7 mouse cellular contexts compared by ENCODE assay signal in the genomic region with DNA sequence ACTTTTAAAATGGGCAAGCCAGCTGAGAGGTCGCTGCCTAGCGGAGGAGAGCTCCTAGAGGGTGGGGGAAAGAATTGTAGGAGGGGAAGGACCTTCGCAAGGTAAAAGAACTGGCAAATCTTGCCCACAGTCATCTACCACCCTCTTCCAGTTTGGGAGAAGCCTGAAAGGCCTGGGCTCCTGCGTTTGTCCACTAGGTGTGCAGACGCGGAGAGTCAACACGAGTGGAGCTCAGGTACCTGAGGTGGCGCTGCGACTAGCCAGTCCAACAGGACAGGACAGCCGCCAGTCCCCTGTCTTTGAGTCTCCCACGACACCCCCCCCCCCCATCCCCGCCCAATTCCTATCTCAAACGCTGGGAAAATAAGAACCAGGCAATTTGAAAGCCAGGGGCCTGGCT. TPM values are rescaled to one million over a fixed set of nuclear protein-coding genes. Genes with fewer than 3 reads are reported as not detected.
A peak's percentile ranks its signal among the peaks of the same experiment; 100 is the strongest.
DNase-seq lines count a peak whose midpoint lies in the region; ATAC-seq and TF ChIP-seq lines count a peak whose summit lies in the region.

No protein-coding gene starts in this region.

- H3K9me3 ChIP-seq in embryonic facial prominence, embryonic 12.5 days, result no peaks in the 10 kb centered on the region
- no peaks in the 10 kb centered on the region for H3K9me3 ChIP-seq in kidney, embryonic 15.5 days (replicated peaks)
- no peaks in the 10 kb centered on the region for H3K9me3 ChIP-seq in midbrain, embryonic 12.5 days

- H3K4me1 ChIP-seq in embryonic facial prominence, embryonic 12.5 days, result peaks cover 15% of the 10 kb centered on the region
- peaks cover 29% of the 10 kb centered on the region for H3K4me1 ChIP-seq in kidney, embryonic 15.5 days
- H3K4me1 ChIP-seq in midbrain, embryonic 12.5 days, result peaks cover 36% of the 10 kb centered on the region
- no peaks in the 10 kb centered on the region for H3K4me1 ChIP-seq in thymus, adult 2 months (replicated peaks; ENCODE audit: control insufficient read depth, insufficient read depth, low read length)

- peak; percentile 46 for DNase-seq in ZHBTc4 (ENCODE audit: low read depth, low spot score)
- no peak for DNase-seq in urinary bladder, postnatal 25 days (ENCODE audit: low spot score)
- DNase-seq in adrenal gland, postnatal 25 days, result no peak
- DNase-seq in thymus, adult 2 months, result no peak

- TF ChIP-seq CTCF in thymus, adult 2 months (IDR thresholded peaks at IDR 0.05; ENCODE audit: borderline replicate concordance, control insufficient read depth, extremely low read depth, insufficient read depth, low read length, poor library complexity), result no peak

- ATAC-seq in embryonic facial prominence, embryonic 12.5 days (ENCODE audit: insufficient number of reproducible peaks, insufficient read depth, low FRiP score, low TSS enrichment), result no peak
- no peak for ATAC-seq in kidney, embryonic 15.5 days (replicated peaks; ENCODE audit: low FRiP score)
- ATAC-seq in midbrain, embryonic 12.5 days (ENCODE audit: low FRiP score, low read depth), result peak; percentile 10; the same call in 1 of the 2 replicates

- H3K27ac ChIP-seq in embryonic facial prominence, embryonic 12.5 days, result no peak overlapping the region
- no peak overlapping the region for H3K27ac ChIP-seq in kidney, embryonic 15.5 days
- no peak overlapping the region for H3K27ac ChIP-seq in midbrain, embryonic 12.5 days (replicated peaks)
- no peak overlapping the region for H3K27ac ChIP-seq in thymus, adult 2 months (ENCODE audit: control insufficient read depth, insufficient read depth, low read length)

- no peak for TF ChIP-seq POLR2A in thymus, adult 2 months (IDR thresholded peaks at IDR 0.05; ENCODE audit: control insufficient read depth, extremely low read depth, insufficient read depth, low read length, poor library complexity)

- WGBS in embryonic facial prominence, embryonic 12.5 days, result under 1% methylated on average over 13 of the region's 13 CpGs
- WGBS in kidney, embryonic 15.5 days, result under 1% methylated on average over 13 of the region's 13 CpGs
- WGBS in midbrain, embryonic 12.5 days, result 1% methylated on average over 13 of the region's 13 CpGs
- WGBS in thymus, adult 2 months, result 8% methylated on average over 13 of the region's 13 CpGs

- H3K27me3 ChIP-seq in embryonic facial prominence, embryonic 12.5 days, result peaks cover 75% of the 10 kb centered on the region
- peaks cover 98% of the 10 kb centered on the region for H3K27me3 ChIP-seq in kidney, embryonic 15.5 days
- H3K27me3 ChIP-seq in midbrain, embryonic 12.5 days, result peaks cover 71% of the 10 kb centered on the region
- H3K27me3 ChIP-seq in thymus, adult 2 months (ENCODE audit: control insufficient read depth, insufficient read depth, low read length), result peaks cover 14% of the 10 kb centered on the region; the same call in 1 of the 2 replicates

- no peak overlapping the region for H3K9ac ChIP-seq in embryonic facial prominence, embryonic 12.5 days
- no peak overlapping the region for H3K9ac ChIP-seq in kidney, embryonic 15.5 days
- H3K9ac ChIP-seq in midbrain, embryonic 12.5 days (replicated peaks), result no peak overlapping the region

- peak overlapping the region; percentile 80 for H3K4me2 ChIP-seq in embryonic facial prominence, embryonic 12.5 days (replicated peaks)
- peak overlapping the region; percentile 77 for H3K4me2 ChIP-seq in kidney, embryonic 15.5 days
- H3K4me2 ChIP-seq in midbrain, embryonic 12.5 days (replicated peaks), result peak overlapping the region; percentile 71

- H3K36me3 ChIP-seq in embryonic facial prominence, embryonic 12.5 days, result no peaks in the 10 kb centered on the region
- no peaks in the 10 kb centered on the region for H3K36me3 ChIP-seq in kidney, embryonic 15.5 days
- peaks cover under 1% of the 10 kb centered on the region; the same call in 1 of the 2 replicates for H3K36me3 ChIP-seq in midbrain, embryonic 12.5 days
- no peaks in the 10 kb centered on the region for H3K36me3 ChIP-seq in thymus, adult 2 months (ENCODE audit: control insufficient read depth, insufficient read depth, low read length)

- H3K4me3 ChIP-seq in embryonic facial prominence, embryonic 12.5 days, result peak overlapping the region; percentile 56
- H3K4me3 ChIP-seq in kidney, embryonic 15.5 days (replicated peaks), result peak overlapping the region; percentile 49
- peak overlapping the region; percentile 92 for H3K4me3 ChIP-seq in midbrain, embryonic 12.5 days
- H3K4me3 ChIP-seq in thymus, adult 2 months (ENCODE audit: control insufficient read depth, insufficient read depth, low read length), result no peak overlapping the region

RNA-seq across cellular contexts. Expression of a gene that starts 0.8 kb away (rescaled TPM):
- polyA plus RNA-seq in embryonic facial prominence, embryonic 12.5 days (2016; fragmentation: Nextera tagmentation; extraction: Ambion mirVana), result 5.7 TPM in 2 replicates
- polyA plus RNA-seq in kidney, embryonic 15.5 days (2015; fragmentation: Nextera tagmentation; extraction: Ambion mirVana), result 4.9 TPM in 2 replicates
- 13.3 and 15.0 TPM in 2 replicates for polyA plus RNA-seq in midbrain, embryonic 12.5 days (2016; fragmentation: Nextera tagmentation; extraction: Ambion mirVana)
- not detected in 2 replicates for total RNA-seq in adrenal gland, postnatal 25 days (2021)
- 0.80 and 0.94 TPM in 2 replicates for polyA plus RNA-seq in thymus, adult 2 months (2012; rRNA removed)
